Mouse (Mus musculus) adrenal gland, adult 8-10 months (tissue): ENCODE results near the gene Gja4. TPM values are rescaled to one million over a fixed set of nuclear protein-coding genes. Genes with fewer than 3 reads are reported as not detected.

Experiments
- DNase-seq: peaks from one replicate; pipeline ENCODE4 v3.0.0; 2022
- total RNA-seq, 4 experiments: library from RNA; stranded (reverse); gene quantifications; 2 replicates each; pipeline ENCODE4 v1.2.4; 2022

Gene Gja4
- total RNA-seq, 4 experiments from 2014 or later = 3.1 to 7.0 (median 4.5) TPM

GRCm38 (mm10) chr4:127323651-127324050 lies 9.8 kb upstream of the Gja4 start:
- DNase-seq = no peak

GRCm38 (mm10) chr4:127319613-127320012 lies 5.8 kb upstream of the Gja4 start:
- DNase-seq = peak; percentile 31

- no peak for DNase-seq
These were observed 3.3 kb upstream of the Gja4 start for GRCm38 (mm10) chr4:127317143-127317542.

- no peak for DNase-seq
These were observed 1.9 kb upstream of the Gja4 start for GRCm38 (mm10) chr4:127315753-127316152.

- DNase-seq = no peak
These were observed 746 bp upstream of the Gja4 start for GRCm38 (mm10) chr4:127314585-127314984.

- no peak for DNase-seq
These were observed 1.5 kb downstream of the Gja4 start for GRCm38 (mm10) chr4:127312349-127312748.

- no peak for DNase-seq
These were observed 2.3 kb downstream of the Gja4 start for GRCm38 (mm10) chr4:127311561-127311960.

- no peak for DNase-seq
These were observed 6.9 kb downstream of the Gja4 start for GRCm38 (mm10) chr4:127306915-127307314.

- DNase-seq = no peak
These were observed 10.0 kb downstream of the Gja4 start for GRCm38 (mm10) chr4:127303796-127304195.

GRCm38 (mm10) chr4:127300503-127300902 lies 13.3 kb downstream of the Gja4 start:
- no peak for DNase-seq

- DNase-seq = no peak
These were observed 21.2 kb downstream of the Gja4 start for GRCm38 (mm10) chr4:127292631-127293030.

GRCm38 (mm10) chr4:127289039-127289548 lies 24.7 kb downstream of the Gja4 start:
- DNase-seq = no peak

GRCm38 (mm10) chr4:127286907-127287306 lies 26.9 kb downstream of the Gja4 start:
- no peak for DNase-seq

- DNase-seq = no peak
These were observed 34.6 kb downstream of the Gja4 start for GRCm38 (mm10) chr4:127279241-127279640.

GRCm38 (mm10) chr4:127278451-127279001 lies 35.3 kb downstream of the Gja4 start:
- DNase-seq = no peak

- no peak for DNase-seq
These were observed 49.7 kb downstream of the Gja4 start for GRCm38 (mm10) chr4:127264183-127264554.

GRCm38 (mm10) chr4:127263438-127264182 lies 50.2 kb downstream of the Gja4 start:
- DNase-seq = no peak

GRCm38 (mm10) chr4:127261601-127262000 lies 52.2 kb downstream of the Gja4 start:
- no peak for DNase-seq

Other genes with a start within 250 kb of the Gja4 start
- gene Zmym6, start 236.7 kb downstream of the Gja4 start, total RNA-seq = 10 to 100 TPM; 18.1 to 32.3 (median 25.4) TPM
- gene Tmem35b, start 190.3 kb downstream of the Gja4 start, total RNA-seq = 10 to 100 TPM; 19.0 to 21.6 (median 20.3) TPM
- 1 to 10 TPM; 3.3 to 7.0 (median 5.8) TPM for gene Dlgap3, start 144.8 kb downstream of the Gja4 start, total RNA-seq
- gene Smim12, start 70.3 kb downstream of the Gja4 start, total RNA-seq = 10 to 100 TPM; 58.8 to 73.0 (median 67.6) TPM
- not detected for gene Gjb3, start 16.8 kb upstream of the Gja4 start, total RNA-seq
- not detected for gene Gjb4, start 40.0 kb upstream of the Gja4 start, total RNA-seq
- under 1 TPM in 3 of 4 experiments, not detected in 1; 0.18 to 0.38 (median 0.21) TPM for gene Gjb5, start 44.1 kb upstream of the Gja4 start, total RNA-seq